Mouse (Mus musculus): ENCODE data around the gene Mybph. TPM values are rescaled to one million over a fixed set of nuclear protein-coding genes. Genes with fewer than 3 reads are reported as not detected.

Gene Mybph
- polyA plus RNA-seq, 2 experiments: 92.6 to 115 TPM

DNA sequence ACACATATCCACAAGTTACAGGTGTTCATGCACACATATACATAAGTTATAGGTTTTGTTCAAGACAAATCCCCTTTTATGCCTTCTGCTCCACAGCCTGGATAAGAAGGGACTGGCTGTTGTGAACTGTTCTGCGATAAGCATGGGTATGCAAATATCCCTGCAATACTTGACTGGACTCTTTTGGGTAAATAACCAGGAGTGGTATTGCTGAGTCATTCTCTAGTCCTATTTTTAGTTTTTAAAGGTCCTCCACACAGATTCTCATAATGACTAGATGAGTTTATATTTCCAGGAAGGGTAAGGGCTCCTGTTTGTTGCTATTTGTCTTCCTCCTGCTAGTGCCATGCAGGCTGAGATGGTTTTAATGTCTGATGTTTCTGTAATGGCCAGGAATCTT is 27.9 kb downstream of the Mybph start:
- ATAC-seq (ENCODE audit: low FRiP score, low read depth) (no peak), DNase-seq (ENCODE audit: low spot score) (no peak)
- H3K36me3 ChIP-seq (ENCODE audit: control insufficient read depth, insufficient read depth, low read length): no peaks in the 10 kb centered on the region
- no peak overlapping the region for H3K4me3 ChIP-seq (replicated peaks; ENCODE audit: low read length)
- WGBS: 83% methylated on average over 1 of the region's 1 CpGs
- no peak overlapping the region for H3K27ac ChIP-seq (replicated peaks; ENCODE audit: low read depth, low read length)
- H3K4me1 ChIP-seq (ENCODE audit: control insufficient read depth, insufficient read depth, low read length): no peaks in the 10 kb centered on the region; the same call in 1 of the 2 replicates
- H3K9me3 ChIP-seq (ENCODE audit: control insufficient read depth, low read length): no peaks in the 10 kb centered on the region
- H3K9ac ChIP-seq (ENCODE audit: low read depth, low read length, severe bottlenecking): no peak overlapping the region
- TF ChIP-seq POLR2A (IDR thresholded peaks at IDR 0.05; ENCODE audit: borderline replicate concordance, extremely low read depth, insufficient read depth, insufficient read length): no peak
- H3K4me2 ChIP-seq (replicated peaks; ENCODE audit: low read depth, low read length, severe bottlenecking): no peak overlapping the region
- H3K27me3 ChIP-seq (ENCODE audit: control insufficient read depth, insufficient read depth, low read length): no peaks in the 10 kb centered on the region

DNA sequence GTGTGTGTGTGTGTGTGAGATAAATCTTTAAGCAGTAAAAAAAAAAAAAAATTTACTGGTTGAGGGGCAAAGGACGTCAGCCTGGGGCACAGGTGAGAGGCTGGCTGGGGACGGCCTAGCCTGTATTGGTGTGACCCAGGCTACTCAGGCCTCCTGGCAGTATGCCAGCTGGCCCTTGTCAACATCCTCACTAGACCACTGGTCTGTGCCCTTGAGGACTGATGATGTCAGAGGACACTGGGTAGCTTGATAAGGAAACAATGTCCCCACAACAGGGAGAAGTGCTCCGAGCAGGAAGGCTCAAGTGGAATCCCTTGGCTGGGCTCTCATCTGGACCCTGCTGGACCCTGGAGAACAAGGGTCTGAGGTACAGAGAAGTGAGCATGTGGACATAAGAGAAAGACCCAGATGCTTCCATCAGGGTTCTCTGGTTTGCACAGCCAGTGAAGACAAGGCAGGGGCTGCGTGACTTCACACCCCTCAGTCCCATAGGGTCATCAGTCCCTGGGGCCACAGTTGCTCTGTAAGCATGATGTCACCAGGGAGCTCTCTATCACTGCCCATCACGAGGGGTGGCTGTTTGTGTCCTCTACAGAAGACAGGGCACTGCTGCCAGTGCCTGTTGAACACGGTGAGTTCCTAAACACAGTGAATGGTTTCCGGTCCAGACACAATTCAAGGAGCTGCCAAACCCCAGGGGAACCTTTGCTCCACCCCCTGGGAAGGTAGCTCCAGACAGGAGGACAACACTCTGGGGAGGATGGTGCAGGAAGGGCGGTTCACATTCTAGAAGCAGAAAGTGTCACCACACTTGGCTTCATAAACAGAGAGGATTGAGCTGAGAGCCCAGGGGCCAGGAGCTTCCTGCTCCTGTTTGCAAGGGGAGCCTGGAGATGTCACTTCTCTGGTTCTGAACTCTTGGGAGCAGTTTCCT is 29.1 kb downstream of the Mybph start:
- no peaks in the 10 kb centered on the region for H3K27me3 ChIP-seq (ENCODE audit: control insufficient read depth, insufficient read depth, low read length)
- no peak for ATAC-seq (ENCODE audit: low FRiP score, low read depth)
- DNase-seq (ENCODE audit: low spot score): no peak
- H3K9ac ChIP-seq (ENCODE audit: low read depth, low read length, severe bottlenecking): no peak overlapping the region
- 45% methylated on average over 8 of the region's 8 CpGs for WGBS
- no peak overlapping the region for H3K27ac ChIP-seq (replicated peaks; ENCODE audit: low read depth, low read length)
- no peak for TF ChIP-seq POLR2A (IDR thresholded peaks at IDR 0.05; ENCODE audit: borderline replicate concordance, extremely low read depth, insufficient read depth, insufficient read length)
- no peak overlapping the region for H3K4me3 ChIP-seq (replicated peaks; ENCODE audit: low read length)
- no peaks in the 10 kb centered on the region for H3K4me1 ChIP-seq (ENCODE audit: control insufficient read depth, insufficient read depth, low read length)
- H3K4me2 ChIP-seq (replicated peaks; ENCODE audit: low read depth, low read length, severe bottlenecking): no peak overlapping the region
- no peaks in the 10 kb centered on the region for H3K9me3 ChIP-seq (ENCODE audit: control insufficient read depth, low read length)
- H3K36me3 ChIP-seq (ENCODE audit: control insufficient read depth, insufficient read depth, low read length): no peaks in the 10 kb centered on the region

DNA sequence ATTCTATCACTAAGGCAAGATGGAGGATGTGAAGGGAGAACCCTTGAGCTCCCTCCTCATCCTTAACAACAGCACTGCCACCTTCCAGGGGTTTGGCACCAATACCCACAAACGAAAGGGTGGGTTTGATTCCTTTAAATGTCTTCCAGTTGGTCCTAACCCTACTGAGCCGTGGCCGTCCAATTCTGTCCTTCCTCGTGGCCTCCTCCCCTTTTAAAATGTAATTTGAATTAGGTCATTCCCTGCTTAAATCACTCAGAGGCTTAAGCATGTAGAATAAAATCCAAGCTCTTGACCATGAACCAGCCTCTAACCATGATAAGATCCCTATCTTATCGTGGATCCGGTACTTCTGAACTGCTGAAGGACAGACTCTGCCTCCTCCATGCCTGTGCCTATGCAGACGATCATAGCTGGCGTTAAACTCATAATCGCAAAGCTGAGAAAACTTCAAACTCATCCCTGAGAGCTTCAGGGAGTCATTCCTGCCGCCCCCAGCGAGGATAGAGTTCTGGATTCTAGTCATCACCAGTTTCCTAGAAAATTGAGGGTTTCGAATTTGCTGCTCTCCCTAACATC is 31.5 kb downstream of the Mybph start:
- H3K4me1 ChIP-seq (ENCODE audit: control insufficient read depth, insufficient read depth, low read length): no peaks in the 10 kb centered on the region
- no peaks in the 10 kb centered on the region for H3K9me3 ChIP-seq (ENCODE audit: control insufficient read depth, low read length)
- DNase-seq (ENCODE audit: low spot score) (no peak), ATAC-seq (ENCODE audit: low FRiP score, low read depth) (no peak)
- H3K27ac ChIP-seq (replicated peaks; ENCODE audit: low read depth, low read length): no peak overlapping the region
- no peak overlapping the region for H3K9ac ChIP-seq (ENCODE audit: low read depth, low read length, severe bottlenecking)
- no peaks in the 10 kb centered on the region for H3K27me3 ChIP-seq (ENCODE audit: control insufficient read depth, insufficient read depth, low read length)
- H3K36me3 ChIP-seq (ENCODE audit: control insufficient read depth, insufficient read depth, low read length): no peaks in the 10 kb centered on the region
- H3K4me3 ChIP-seq (replicated peaks; ENCODE audit: low read length): no peak overlapping the region
- 86% methylated on average over 12 of the region's 12 CpGs for WGBS
- TF ChIP-seq POLR2A (IDR thresholded peaks at IDR 0.05; ENCODE audit: borderline replicate concordance, extremely low read depth, insufficient read depth, insufficient read length): no peak
- H3K4me2 ChIP-seq (replicated peaks; ENCODE audit: low read depth, low read length, severe bottlenecking): no peak overlapping the region

DNA sequence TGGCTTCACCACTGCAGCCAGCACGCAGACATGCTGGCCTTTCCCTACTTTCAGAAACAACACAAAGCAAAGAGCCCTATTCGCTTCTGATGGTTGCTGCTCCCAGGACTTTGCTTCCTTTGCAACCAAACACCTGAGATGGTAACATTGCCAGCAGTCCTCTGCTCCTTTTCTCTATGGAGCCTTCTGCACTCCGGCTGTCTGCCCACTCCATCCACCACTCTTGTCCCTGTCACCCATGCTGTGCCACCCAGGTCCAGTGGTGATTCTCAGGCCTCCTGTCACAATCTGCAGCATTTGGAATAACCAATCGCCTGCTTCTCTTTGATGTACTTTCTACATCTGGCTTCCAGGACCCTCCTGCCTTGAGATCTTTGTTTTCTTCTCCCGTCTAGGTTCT is 32.1 kb downstream of the Mybph start:
- ATAC-seq (ENCODE audit: low FRiP score, low read depth) (no peak), DNase-seq (ENCODE audit: low spot score) (no peak)
- Histone ChIP-seq H3K4me2 (replicated peaks; ENCODE audit: low read depth, low read length, severe bottlenecking) (no peak overlapping the region), H3K4me1 (ENCODE audit: control insufficient read depth, insufficient read depth, low read length) (no peaks in the 10 kb centered on the region), H3K27ac (replicated peaks; ENCODE audit: low read depth, low read length) (no peak overlapping the region), H3K36me3 (ENCODE audit: control insufficient read depth, insufficient read depth, low read length) (no peaks in the 10 kb centered on the region), H3K9me3 (ENCODE audit: control insufficient read depth, low read length) (no peaks in the 10 kb centered on the region), H3K27me3 (ENCODE audit: control insufficient read depth, insufficient read depth, low read length) (no peaks in the 10 kb centered on the region), H3K4me3 (replicated peaks; ENCODE audit: low read length) (no peak overlapping the region), H3K9ac (ENCODE audit: low read depth, low read length, severe bottlenecking) (no peak overlapping the region)
- TF ChIP-seq POLR2A (IDR thresholded peaks at IDR 0.05; ENCODE audit: borderline replicate concordance, extremely low read depth, insufficient read depth, insufficient read length): no peak
- 89% methylated on average over 5 of the region's 5 CpGs for WGBS

DNA sequence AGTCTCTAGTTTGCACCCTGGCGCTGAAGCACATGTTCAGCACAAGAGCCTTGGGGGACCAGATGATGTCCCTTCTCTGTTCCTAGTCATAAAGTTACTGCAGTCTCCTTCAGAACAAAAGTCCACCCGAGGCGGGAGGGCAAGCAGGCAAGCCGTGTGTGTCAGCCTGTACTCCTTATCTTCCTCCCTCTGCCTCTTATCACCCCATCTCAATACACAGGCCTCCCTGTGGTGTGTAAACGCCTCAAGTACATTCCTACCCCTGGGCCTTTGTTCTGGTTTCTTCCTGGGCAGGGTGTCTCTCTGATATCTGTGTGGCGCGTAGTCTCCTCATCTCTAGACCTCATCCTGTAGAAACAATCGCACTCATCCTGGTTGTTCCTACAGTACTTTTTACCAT is 33.5 kb downstream of the Mybph start:
- WGBS: 72% methylated on average over 8 of the region's 8 CpGs
- DNase-seq (ENCODE audit: low spot score) (no peak), ATAC-seq (ENCODE audit: low FRiP score, low read depth) (no peak)
- H3K36me3 ChIP-seq (ENCODE audit: control insufficient read depth, insufficient read depth, low read length): no peaks in the 10 kb centered on the region
- no peak for TF ChIP-seq POLR2A (IDR thresholded peaks at IDR 0.05; ENCODE audit: borderline replicate concordance, extremely low read depth, insufficient read depth, insufficient read length)
- no peaks in the 10 kb centered on the region for H3K27me3 ChIP-seq (ENCODE audit: control insufficient read depth, insufficient read depth, low read length)
- no peaks in the 10 kb centered on the region for H3K9me3 ChIP-seq (ENCODE audit: control insufficient read depth, low read length)
- no peak overlapping the region for H3K27ac ChIP-seq (replicated peaks; ENCODE audit: low read depth, low read length)
- no peak overlapping the region for H3K4me3 ChIP-seq (replicated peaks; ENCODE audit: low read length)
- no peaks in the 10 kb centered on the region for H3K4me1 ChIP-seq (ENCODE audit: control insufficient read depth, insufficient read depth, low read length)
- H3K9ac ChIP-seq (ENCODE audit: low read depth, low read length, severe bottlenecking): no peak overlapping the region
- H3K4me2 ChIP-seq (replicated peaks; ENCODE audit: low read depth, low read length, severe bottlenecking): no peak overlapping the region

Data from limb, embryonic 14.5 days (tissue).